Mouse (Mus musculus) left cerebral cortex, adult 2 months (tissue): ENCODE data around the gene Rbm47. TPM values are rescaled to one million over a fixed set of nuclear protein-coding genes. Genes with fewer than 3 reads are reported as not detected.
"Not testable (repeated sequence)": the region's sequence is repeated elsewhere in the genome, so short reads cannot be mapped to it uniquely, and the experiment has no call there.

Experiments used
- DNase-seq, 2 experiments: peaks; one replicate each; pipeline ENCODE4 v3.0.0; 2021 to 2022; ENCODE audit warnings: low spot score in 2 of 2, mixed read lengths in 1 of 2; ENCODE audit errors: extremely low spot score in 1 of 2
- H3K27ac ChIP-seq: fragments of 200-600 bp; 2 replicates; pipeline ENCODE4 v1.8.1; 2022
- H3K4me3 ChIP-seq: fragments of 200-600 bp; 2 replicates; pipeline ENCODE4 v1.8.1; 2022
- CTCF ChIP-seq: fragments of 200-600 bp; IDR thresholded peaks from 2 replicates; pipeline ENCODE4 v1.8.1; 2022; ENCODE audit warnings: antibody characterized with exemption, mild to moderate bottlenecking, moderate library complexity
- intact Hi-C: fragments of 180-260 bp; cut with DNase I; formaldehyde crosslinking; loops from one replicate; pipeline ENCODE4 v1.15.1; 2025
- total RNA-seq, 2 experiments: library from RNA; stranded (reverse); gene quantifications; 2 replicates each; pipeline ENCODE4 v1.2.3; 2021

Rbm47 gene
- total RNA-seq, 2 experiments from 2014 or later, result 1.2 to 1.5 TPM

- no peak for TF ChIP-seq CTCF
- Histone ChIP-seq H3K27ac (no peak overlapping the region), H3K4me3 (no peak overlapping the region)
- no peak for DNase-seq
- intact Hi-C loops, result no loop called here
Observed at GRCm38 (mm10) chr5:66014437-66014836, 158.5 kb downstream of the Rbm47 start.

GRCm38 (mm10) chr5:66013999-66014398, 158.9 kb downstream of the Rbm47 start:
- no peak for TF ChIP-seq CTCF
- Histone ChIP-seq H3K4me3 (no peak overlapping the region), H3K27ac (no peak overlapping the region)
- no peak for DNase-seq
- intact Hi-C loops, result no loop called here

GRCm38 (mm10) chr5:66008245-66008967, 164.5 kb downstream of the Rbm47 start:
- no peak for TF ChIP-seq CTCF
- intact Hi-C loops, result no loop called here

GRCm38 (mm10) chr5:66005041-66005678, 167.8 kb downstream of the Rbm47 start:
- no peak for TF ChIP-seq CTCF
- Histone ChIP-seq H3K27ac (no peak overlapping the region), H3K4me3 (no peak overlapping the region)
- intact Hi-C loops, result no loop called here
- no peak for DNase-seq

More at GRCm38 (mm10) chr5:66008245-66008967, 164.5 kb downstream of the Rbm47 start:
- H3K4me3 ChIP-seq, result no peak overlapping the region
- no peak overlapping the region for H3K27ac ChIP-seq
- DNase-seq, result no peak

- TF ChIP-seq CTCF, result no peak
- no peak for DNase-seq
- intact Hi-C loops, result no loop called here
- Histone ChIP-seq H3K4me3 (no peak within 1 kb of the TSS), H3K27ac (no peak within 1 kb of the TSS)
Observed at GRCm38 (mm10) chr5:66004134-66004925, 168.6 kb downstream of the Rbm47 start, which contains the start of gene 9130230L23Rik. TSS of gene 9130230L23Rik (minus strand) at chr5:66004285.

- Histone ChIP-seq H3K4me3 (no peak overlapping the region), H3K27ac (no peak overlapping the region)
- no peak for TF ChIP-seq CTCF
- intact Hi-C loops, result no loop called here
- DNase-seq, result no peak
Observed at GRCm38 (mm10) chr5:66001232-66001631, 171.7 kb downstream of the Rbm47 start.

GRCm38 (mm10) chr5:66000567-66001125, 172.3 kb downstream of the Rbm47 start:
- DNase-seq, result no peak
- Histone ChIP-seq H3K4me3 (no peak overlapping the region), H3K27ac (no peak overlapping the region)
- no peak for TF ChIP-seq CTCF
- intact Hi-C loops, result no loop called here

- no peak overlapping the region for H3K4me3 ChIP-seq
- TF ChIP-seq CTCF, result no peak
- no peak for DNase-seq
- intact Hi-C loops, result no loop called here
- H3K27ac ChIP-seq, result no peak overlapping the region
Observed at GRCm38 (mm10) chr5:66000074-66000473, 172.8 kb downstream of the Rbm47 start.

- intact Hi-C loops, result no loop called here
- no peak for DNase-seq
- TF ChIP-seq CTCF, result no peak
- no peak overlapping the region for H3K27ac ChIP-seq
- H3K4me3 ChIP-seq, result no peak overlapping the region
Observed at GRCm38 (mm10) chr5:65999106-65999505, 173.8 kb downstream of the Rbm47 start.

- TF ChIP-seq CTCF, result no peak
- Histone ChIP-seq H3K27ac (no peak overlapping the region), H3K4me3 (no peak overlapping the region)
- intact Hi-C loops, result no loop called here
- DNase-seq, result no peak
Observed at GRCm38 (mm10) chr5:65997813-65998212, 175.1 kb downstream of the Rbm47 start.

- DNase-seq, result no peak
- intact Hi-C loops, result no loop called here
- TF ChIP-seq CTCF, result no peak
- no peak overlapping the region for H3K4me3 ChIP-seq
- H3K27ac ChIP-seq, result no peak overlapping the region
Observed at GRCm38 (mm10) chr5:65994643-65995042, 178.3 kb downstream of the Rbm47 start.

GRCm38 (mm10) chr5:65991191-65991590, 181.7 kb downstream of the Rbm47 start:
- Histone ChIP-seq H3K27ac (no peak overlapping the region), H3K4me3 (no peak overlapping the region)
- DNase-seq, result no peak
- intact Hi-C loops, result no loop called here
- TF ChIP-seq CTCF, result no peak

- DNase-seq, intact Hi-C loops, H3K4me3 ChIP-seq, H3K27ac ChIP-seq: not testable (repeated sequence)
Observed at GRCm38 (mm10) chr5:65987004-65987403, 185.9 kb downstream of the Rbm47 start.
